Mouse (Mus musculus): Measurements from ENCODE around the gene Foxk1.

GRCm38 (mm10) chr5:142509141-142510060, 108.1 kb downstream of the Foxk1 start:
- TF ChIP-seq POLR2A (IDR thresholded peaks at IDR 0.05; ENCODE audit: borderline replicate concordance, control insufficient read depth, low read depth, low read length): no peak
- no peak for TF ChIP-seq CTCF (IDR thresholded peaks at IDR 0.05; ENCODE audit: control insufficient read depth, insufficient read depth, low read length)
